Mouse (Mus musculus): ENCODE measurements around the gene Plcb4. TPM values are rescaled to one million over a fixed set of nuclear protein-coding genes. Genes with fewer than 3 reads are reported as not detected.

Gene Plcb4
- total and polyA plus RNA-seq, 3 experiments: not detected

GRCm38 (mm10) chr2:135733926-135734510 is 75.2 kb downstream of the Plcb4 start:
- Histone ChIP-seq H3K9me3 (replicated peaks; ENCODE audit: low read length) (peaks cover 67% of the 10 kb centered on the region), H3K4me2 (ENCODE audit: insufficient read depth, low read depth, poor library complexity, severe bottlenecking) (no peak overlapping the region), H3K36me3 (replicated peaks in 1 of 2; ENCODE audit: control insufficient read depth in 1 of 2, insufficient read depth in 1 of 2, low read length in 1 of 2) (no peaks in the 10 kb centered on the region), H3K9ac (ENCODE audit: insufficient read depth, low read depth) (no peak overlapping the region), H3K4me3 (replicated peaks in 1 of 3; ENCODE audit: low read depth in 2 of 3, low read length in 2 of 3, poor library complexity in 1 of 3) (no peak overlapping the region), H3K27ac (ENCODE audit: insufficient read depth, low read depth) (no peak overlapping the region), H3K27me3 (replicated peaks) (no peaks in the 10 kb centered on the region), H3K4me1 (ENCODE audit: control insufficient read depth in 1 of 2, insufficient read depth in 2 of 2) (no peaks in the 10 kb centered on the region), H3K79me2 (replicated peaks; ENCODE audit: control insufficient read depth, extremely low read depth, insufficient read depth, poor library complexity, severe bottlenecking) (no peaks in the 10 kb centered on the region)
- in situ Hi-C loops (cut with MboI; ENCODE audit: low pct_ligation_motif_present, low pct_unique_long_range_greater_than_20kb, low sequenced_read_pairs): no loop called here
- DNase-seq (ENCODE audit: extremely low read depth): no peak
- dilution Hi-C loops (cut with MboI; ENCODE audit: extremely low pct_ligation_motif_present, extremely low pct_unique_long_range_greater_than_20kb, low sequenced_read_pairs): no loop called here
- TF ChIP-seq ZC3H11A (IDR thresholded peaks at IDR 0.05; ENCODE audit: low read depth, low read length): no peak
- TF ChIP-seq JUN (IDR thresholded peaks at IDR 0.05; ENCODE audit: insufficient read depth, low read depth, low read length): no peak
- TF ChIP-seq POLR2AphosphoS2 (IDR thresholded peaks at IDR 0.05; ENCODE audit: low read depth, low read length): no peak
- no peak for TF ChIP-seq TBP (conservative IDR thresholded peaks at IDR 0.05; ENCODE audit: low read depth, low read length)
- TF ChIP-seq CTCF (conservative IDR thresholded peaks at IDR 0.05 in 1 of 2, IDR thresholded peaks at IDR 0.05 in 1 of 2; ENCODE audit: low read depth in 2 of 2, low read length in 2 of 2): no peak
- TF ChIP-seq ZMIZ1 (IDR thresholded peaks at IDR 0.05; ENCODE audit: low read depth, low read length): no peak
- no peak for TF ChIP-seq NRF1 (IDR thresholded peaks at IDR 0.05; ENCODE audit: low read depth, low read length)
- no peak for TF ChIP-seq E2F4 (IDR thresholded peaks at IDR 0.05; ENCODE audit: insufficient replicate concordance, low read depth, low read length)
- no peak for TF ChIP-seq ETS1 (conservative IDR thresholded peaks at IDR 0.05; ENCODE audit: low read depth, low read length)
- no peak for TF ChIP-seq ZNF384 (IDR thresholded peaks at IDR 0.05; ENCODE audit: low read depth, low read length)
- no peak for TF ChIP-seq EP300 (IDR thresholded peaks at IDR 0.05; ENCODE audit: low read length)
- no peak for TF ChIP-seq ELF1 (IDR thresholded peaks at IDR 0.05; ENCODE audit: low read depth, low read length)
- TF ChIP-seq MAFK (IDR thresholded peaks at IDR 0.05; ENCODE audit: insufficient replicate concordance, low read length): no peak
- no peak for TF ChIP-seq JUND (conservative IDR thresholded peaks at IDR 0.05; ENCODE audit: low read depth, low read length)
- TF ChIP-seq CHD2 (IDR thresholded peaks at IDR 0.05; ENCODE audit: low read length): no peak
- no peak for TF ChIP-seq HCFC1 (IDR thresholded peaks at IDR 0.05; ENCODE audit: low read depth, low read length)
- no peak for TF ChIP-seq NELFE (IDR thresholded peaks at IDR 0.05; ENCODE audit: low read depth, low read length)
- TF ChIP-seq GABPA (IDR thresholded peaks at IDR 0.05; ENCODE audit: insufficient replicate concordance, low read depth, low read length): no peak
- TF ChIP-seq RAD21 (IDR thresholded peaks at IDR 0.05; ENCODE audit: low read depth, low read length): no peak

GRCm38 (mm10) chr2:135737506-135737905 is 78.7 kb downstream of the Plcb4 start:
- H3K9me3 ChIP-seq (replicated peaks; ENCODE audit: low read length): peaks cover 70% of the 10 kb centered on the region
- no peak overlapping the region for H3K27ac ChIP-seq (ENCODE audit: insufficient read depth, low read depth)
- H3K36me3 ChIP-seq (replicated peaks in 1 of 2; ENCODE audit: control insufficient read depth in 1 of 2, insufficient read depth in 1 of 2, low read length in 1 of 2): no peaks in the 10 kb centered on the region
- H3K4me1 ChIP-seq (ENCODE audit: control insufficient read depth in 1 of 2, insufficient read depth in 2 of 2): no peaks in the 10 kb centered on the region
- dilution Hi-C loops (cut with MboI; ENCODE audit: extremely low pct_ligation_motif_present, extremely low pct_unique_long_range_greater_than_20kb, low sequenced_read_pairs): no loop called here
- H3K4me2 ChIP-seq (ENCODE audit: insufficient read depth, low read depth, poor library complexity, severe bottlenecking): no peak overlapping the region
- no peaks in the 10 kb centered on the region for H3K79me2 ChIP-seq (replicated peaks; ENCODE audit: control insufficient read depth, extremely low read depth, insufficient read depth, poor library complexity, severe bottlenecking)
- H3K9ac ChIP-seq (ENCODE audit: insufficient read depth, low read depth): no peak overlapping the region
- no peaks in the 10 kb centered on the region for H3K27me3 ChIP-seq (replicated peaks)
- H3K4me3 ChIP-seq (replicated peaks in 1 of 3; ENCODE audit: low read depth in 2 of 3, low read length in 2 of 3, poor library complexity in 1 of 3): no peak overlapping the region
- TF ChIP-seq MAX (IDR thresholded peaks at IDR 0.05; ENCODE audit: low read length): no peak
- no peak for TF ChIP-seq GABPA (IDR thresholded peaks at IDR 0.05; ENCODE audit: insufficient replicate concordance, low read depth, low read length)
- no peak for TF ChIP-seq JUN (IDR thresholded peaks at IDR 0.05; ENCODE audit: insufficient read depth, low read depth, low read length)
- no peak for TF ChIP-seq MYC (IDR thresholded peaks at IDR 0.05; ENCODE audit: low read depth, low read length)
- no peak for TF ChIP-seq RAD21 (IDR thresholded peaks at IDR 0.05; ENCODE audit: low read depth, low read length)
- TF ChIP-seq HCFC1 (IDR thresholded peaks at IDR 0.05; ENCODE audit: low read depth, low read length): no peak
- TF ChIP-seq NELFE (IDR thresholded peaks at IDR 0.05; ENCODE audit: low read depth, low read length): no peak
- TF ChIP-seq USF2 (conservative IDR thresholded peaks at IDR 0.05; ENCODE audit: low read depth, low read length): no peak
- TF ChIP-seq CTCF (conservative IDR thresholded peaks at IDR 0.05 in 1 of 2, IDR thresholded peaks at IDR 0.05 in 1 of 2; ENCODE audit: low read depth in 2 of 2, low read length in 2 of 2): no peak
- TF ChIP-seq TCF12 (IDR thresholded peaks at IDR 0.05; ENCODE audit: low read depth, low read length): no peak
- TF ChIP-seq SIN3A (IDR thresholded peaks at IDR 0.05; ENCODE audit: low read length): no peak
- no peak for TF ChIP-seq BHLHE40 (IDR thresholded peaks at IDR 0.05; ENCODE audit: low read depth, low read length)
- TF ChIP-seq ETS1 (conservative IDR thresholded peaks at IDR 0.05; ENCODE audit: low read depth, low read length): no peak
- no peak for TF ChIP-seq USF1 (IDR thresholded peaks at IDR 0.05; ENCODE audit: low read depth, low read length)
- no peak for TF ChIP-seq ZNF384 (IDR thresholded peaks at IDR 0.05; ENCODE audit: low read depth, low read length)
- in situ Hi-C loops (cut with MboI; ENCODE audit: low pct_ligation_motif_present, low pct_unique_long_range_greater_than_20kb, low sequenced_read_pairs): no loop called here
- DNase-seq (ENCODE audit: extremely low read depth): no peak

All from CH12.LX (cell line).